Mouse (Mus musculus) heart, postnatal 14 days (tissue): ENCODE measurements at regions not wholly inside any gene's neighbourhood (a gene's known extent, or its start where the extent isn't known, plus 50 kb on each side); places are given as distances from the start of the nearest gene placed in this dataset.
A peak's percentile ranks its signal among the peaks of the same experiment; 100 is the strongest.

Source experiments
- DNase-seq, 2 experiments: peaks; one replicate each; pipeline ENCODE4 v3.0.0; 2021 to 2022
- intact Hi-C: fragments of 180-260 bp; cut with DNase I; formaldehyde crosslinking; loops from one replicate; pipeline ENCODE4 v1.15.1; 2025

GRCm38 (mm10) chr4:56621356-56621755 is 118.5 kb upstream of the Gm26657 start:
- intact Hi-C loops = no loop called here
- no peak for DNase-seq

DNA sequence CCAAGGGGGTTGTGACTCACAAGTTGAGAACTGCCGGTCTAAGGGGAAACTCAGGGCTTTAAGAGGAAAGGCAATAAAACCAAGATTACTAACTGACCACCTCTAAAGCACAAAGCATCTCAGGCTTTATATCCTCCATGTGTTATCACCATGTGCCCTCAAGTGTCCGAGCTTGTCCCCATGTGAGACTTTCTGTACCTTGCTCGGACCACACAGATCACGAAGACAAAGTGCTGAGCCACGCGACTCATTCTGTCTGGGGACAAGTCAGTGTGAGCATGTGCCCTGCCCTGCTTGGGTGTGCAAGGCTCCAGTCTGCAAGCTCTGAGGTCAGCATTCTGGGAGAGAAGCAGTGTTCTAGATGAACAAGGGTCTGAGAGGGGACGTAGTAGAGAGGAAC is 119.2 kb upstream of the Gm26657 start:
- no peak for DNase-seq
- intact Hi-C loops = no loop called here

DNA sequence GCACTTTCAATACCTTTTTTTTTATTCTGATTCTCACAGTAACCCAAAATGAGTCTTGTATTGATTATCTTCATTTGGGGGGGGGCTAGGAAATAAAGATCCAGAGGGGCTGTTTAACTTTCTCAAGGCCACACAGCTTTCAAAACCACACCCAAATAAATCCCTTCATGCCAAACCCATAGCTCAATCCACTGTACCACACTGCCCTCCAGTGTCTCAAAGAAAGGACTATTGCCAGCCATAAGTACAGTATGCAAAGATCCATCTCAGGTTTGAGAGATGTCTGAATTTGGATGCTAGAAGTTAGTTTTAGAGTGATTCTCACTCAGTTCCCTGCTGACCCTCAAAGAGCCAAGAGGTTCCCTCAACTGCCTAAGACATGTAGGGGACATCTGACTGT is 120.1 kb upstream of the Gm26657 start:
- intact Hi-C loops = no loop called here
- no peak for DNase-seq

DNA sequence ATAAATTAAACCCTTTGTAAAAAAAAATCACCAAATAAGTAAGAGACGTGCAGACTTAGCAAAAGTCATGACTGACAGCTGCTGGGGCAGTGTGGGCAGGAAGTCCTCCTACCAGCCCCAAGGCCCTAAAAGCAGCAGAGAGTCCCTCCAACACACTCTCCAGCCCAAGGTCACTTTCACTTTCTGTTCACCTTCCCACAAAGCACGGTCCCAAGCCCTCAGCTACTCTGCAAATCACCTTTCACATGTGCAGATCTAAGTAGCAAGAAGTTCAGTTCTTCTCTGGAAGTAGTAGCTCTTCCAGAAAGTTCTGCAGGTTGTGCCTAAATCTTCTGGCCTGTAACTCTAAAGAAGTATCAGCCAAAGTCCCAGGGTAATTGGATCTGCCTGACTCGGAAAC is 120.8 kb upstream of the Gm26657 start:
- DNase-seq = no peak
- intact Hi-C loops = no loop called here

DNA sequence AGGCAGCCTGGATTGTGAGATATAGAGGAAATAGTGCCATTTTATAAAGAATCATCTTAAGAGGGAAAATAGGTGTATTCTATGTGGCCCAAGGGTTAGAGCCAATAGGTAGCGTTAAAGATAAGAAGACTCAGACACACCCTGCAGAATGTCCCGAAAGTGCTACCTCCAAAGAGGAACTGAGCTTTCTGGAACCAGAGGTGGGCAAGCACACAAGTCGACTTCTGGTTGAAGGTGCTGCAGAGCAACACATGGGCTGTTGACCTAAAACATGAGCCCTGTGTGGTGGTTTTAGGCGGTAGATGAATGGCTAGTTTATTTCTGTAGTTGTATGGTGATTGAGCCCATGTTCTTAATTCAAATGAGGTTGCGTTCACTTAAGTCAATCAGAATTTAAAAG is 121.4 kb upstream of the Gm26657 start:
- intact Hi-C loops = no loop called here
- no peak for DNase-seq

GRCm38 (mm10) chr4:56617661-56618360 is 122.1 kb upstream of the Gm26657 start:
- intact Hi-C loops = no loop called here
- DNase-seq = no peak

DNA sequence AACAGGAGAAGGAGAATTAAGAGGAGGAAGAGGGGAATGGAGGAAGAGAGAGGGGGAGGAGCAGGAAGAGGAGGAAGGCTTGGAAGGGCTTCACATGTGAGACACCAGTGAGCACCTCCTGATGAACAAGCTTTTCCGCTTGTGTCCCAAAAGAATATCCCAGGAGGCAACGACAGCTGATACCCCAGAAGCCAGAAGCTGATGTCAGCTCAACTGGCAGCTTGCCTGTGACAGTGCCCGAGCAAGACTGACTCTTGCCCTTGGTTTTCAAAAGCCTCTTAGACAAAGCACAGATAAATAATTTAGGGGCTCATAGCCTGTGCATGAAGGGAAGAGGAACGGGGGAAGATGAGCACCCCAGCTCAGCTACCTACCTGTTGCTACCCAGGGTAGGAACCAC is 127.5 kb upstream of the Gm26657 start:
- peak; percentile 16 to 26 for DNase-seq
- intact Hi-C loops = no loop called here

DNA sequence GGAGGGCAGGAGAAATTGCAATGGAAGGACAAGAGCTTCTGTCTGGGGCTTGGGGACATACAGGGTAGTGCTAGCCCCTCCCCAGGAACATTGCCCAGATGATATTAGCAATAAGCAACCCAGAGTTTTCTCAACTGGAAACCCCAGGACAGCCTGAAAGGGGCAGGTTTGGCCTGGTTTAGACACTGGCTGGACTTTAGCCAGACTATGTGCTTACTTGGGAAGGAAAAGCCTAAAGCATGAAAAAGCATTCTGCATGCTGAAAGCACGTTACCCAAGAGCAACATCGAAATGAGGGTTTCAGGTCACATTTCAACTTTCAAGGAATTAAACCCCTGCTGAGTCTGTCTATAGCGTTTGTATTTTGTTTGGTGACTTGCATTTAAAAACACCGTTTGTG is 128.1 kb upstream of the Gm26657 start:
- DNase-seq = no peak
- intact Hi-C loops = no loop called here

DNA sequence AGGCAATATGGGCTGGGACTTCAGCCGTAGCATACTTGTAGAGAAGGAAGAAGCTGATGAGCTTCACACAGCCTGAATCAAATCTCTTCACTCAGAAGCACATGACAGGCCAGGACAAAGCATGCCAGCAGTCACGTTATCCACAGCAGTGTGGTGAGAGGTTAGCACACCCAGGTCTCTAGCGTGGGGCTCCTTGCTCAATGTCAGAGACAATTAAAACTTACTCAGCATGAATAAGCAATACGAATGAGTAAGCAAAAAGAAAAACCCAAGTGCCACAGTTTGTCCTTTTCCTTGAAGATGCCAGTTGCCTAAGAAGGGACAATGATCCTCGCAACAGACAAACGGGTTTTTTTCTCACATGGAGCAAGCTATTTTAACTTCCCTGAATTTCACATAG is 129.6 kb upstream of the Gm26657 start:
- intact Hi-C loops = no loop called here
- DNase-seq = no peak

DNA sequence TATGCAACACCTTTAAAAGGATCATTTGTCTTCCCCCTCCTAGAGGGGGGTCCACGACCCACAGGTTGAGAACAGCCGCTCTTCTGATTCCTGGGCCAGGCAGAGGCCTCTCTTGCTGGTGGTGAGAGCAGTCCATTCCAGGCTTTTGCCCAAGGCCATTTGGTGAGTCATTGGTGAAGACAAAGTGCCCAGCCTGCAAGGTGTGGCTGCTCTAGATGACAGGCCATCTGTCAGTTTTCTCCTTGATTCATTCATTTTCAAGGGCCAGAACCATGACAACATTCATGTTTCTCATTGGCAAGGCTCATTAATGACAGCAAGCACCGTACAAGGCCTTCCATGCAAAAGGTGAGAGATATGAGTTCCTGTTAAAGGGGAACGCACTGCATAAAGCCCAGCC is 131.2 kb upstream of the Gm26657 start:
- DNase-seq = no peak
- intact Hi-C loops = no loop called here

DNA sequence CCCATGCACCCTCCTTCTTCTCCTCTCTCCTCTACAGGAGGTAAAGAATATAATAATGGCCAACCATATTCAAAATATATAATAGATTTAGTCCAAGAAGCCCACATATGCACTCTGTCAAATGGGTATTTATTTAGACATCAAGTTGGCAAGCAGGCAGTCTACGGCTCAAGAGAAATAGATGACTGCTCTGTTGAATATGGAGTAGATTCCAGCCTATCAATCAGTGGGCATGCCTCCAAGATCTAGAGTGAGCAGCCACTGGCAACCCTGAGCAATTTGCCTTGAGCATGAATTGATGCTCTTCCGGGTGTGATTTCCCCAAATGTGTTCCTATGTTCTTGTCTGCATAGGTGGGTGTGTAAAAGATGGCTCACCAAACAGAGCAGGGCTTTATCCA is 141.5 kb upstream of the Gm26657 start:
- DNase-seq = no peak
- intact Hi-C loops = no loop called here

GRCm38 (mm10) chr4:56597931-56598330 is 141.9 kb upstream of the Gm26657 start:
- DNase-seq = no peak
- intact Hi-C loops = no loop called here

DNA sequence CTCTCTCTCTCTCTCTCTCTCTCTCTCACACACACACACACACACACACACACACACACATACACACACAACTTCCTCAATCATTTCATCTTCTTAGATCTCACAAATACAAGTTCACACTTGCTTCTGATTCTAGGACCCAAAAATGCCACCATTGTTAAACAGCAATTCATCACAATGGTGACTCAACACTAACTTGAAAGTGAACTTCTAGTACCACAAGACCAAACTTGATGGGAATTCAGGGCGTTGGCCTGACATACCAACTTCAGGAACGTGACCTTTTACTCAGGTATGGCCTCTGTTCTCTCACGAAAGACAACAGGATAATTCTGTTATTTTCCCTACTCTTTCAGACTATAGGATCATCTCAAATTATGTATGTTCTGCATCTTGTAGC is 157.5 kb upstream of the Gm26657 start:
- intact Hi-C loops = no loop called here

GRCm38 (mm10) chr4:56576837-56577548 is 162.9 kb upstream of the Gm26657 start:
- DNase-seq = no peak

More for the DNA sequence above, 157.5 kb upstream of the Gm26657 start:
- no peak for DNase-seq

GRCm38 (mm10) chr4:56552126-56552525 is 187.7 kb upstream of the Gm26657 start:
- DNase-seq = no peak
- intact Hi-C loops = no loop called here

More at GRCm38 (mm10) chr4:56576837-56577548, 162.9 kb upstream of the Gm26657 start:
- intact Hi-C loops = no loop called here

- intact Hi-C loops = no loop called here
- DNase-seq = no peak
Measured at GRCm38 (mm10) chr4:56533344-56533985, 206.4 kb upstream of the Gm26657 start.

GRCm38 (mm10) chr4:56532921-56533320 is 206.9 kb upstream of the Gm26657 start:
- DNase-seq = no peak
- intact Hi-C loops = no loop called here

GRCm38 (mm10) chr4:56528571-56528970 is 211.3 kb upstream of the Gm26657 start:
- no peak for DNase-seq
- intact Hi-C loops = no loop called here

DNA sequence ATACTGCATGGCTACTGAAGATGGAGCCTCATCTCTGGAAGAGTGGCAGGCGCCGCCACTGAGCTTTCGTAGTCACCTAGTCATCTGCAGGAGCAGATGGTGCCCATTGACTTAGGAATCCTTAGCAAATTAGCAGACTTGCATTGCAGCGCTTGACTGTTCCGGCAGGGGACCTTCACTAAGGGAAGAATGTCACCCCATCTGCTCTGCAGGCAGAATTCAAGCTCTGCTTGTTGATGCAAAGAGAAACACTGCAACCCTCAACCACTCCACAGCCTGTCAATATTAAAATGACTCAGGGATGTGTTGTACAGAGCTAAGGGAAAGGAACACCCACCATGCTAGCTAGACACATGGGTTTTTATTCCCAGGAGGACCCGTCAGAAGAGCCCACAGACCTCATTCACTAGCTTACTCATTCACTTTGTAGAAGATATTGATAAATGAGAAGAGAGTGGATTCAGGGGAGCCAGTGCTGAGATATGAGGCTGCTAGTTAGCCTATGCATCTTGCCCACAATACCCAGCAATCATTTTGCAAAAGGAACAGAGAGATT is 215.4 kb upstream of the Gm26657 start:
- intact Hi-C loops = no loop called here
- DNase-seq = no peak

DNA sequence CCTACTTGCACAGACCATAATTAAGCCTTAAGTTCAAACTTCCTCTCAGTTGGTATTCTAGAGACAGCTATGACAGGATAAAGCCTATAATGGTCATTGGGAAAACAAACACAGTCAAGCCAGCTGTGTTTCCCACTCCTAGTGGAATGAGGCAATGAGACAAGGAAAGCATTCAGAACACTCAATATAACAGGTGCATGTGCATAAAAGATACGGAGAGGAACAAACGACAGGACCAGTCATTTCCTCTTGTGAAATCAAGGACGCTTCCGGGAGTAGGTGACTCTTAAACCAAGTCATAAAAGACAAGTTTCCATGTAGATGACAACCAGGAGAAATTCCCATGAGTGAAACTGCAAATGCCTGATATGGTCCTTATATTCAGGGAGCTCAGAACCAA is 232.1 kb upstream of the Gm26657 start:
- intact Hi-C loops = no loop called here
- no peak for DNase-seq

- no peak for DNase-seq
- intact Hi-C loops = no loop called here
Measured at GRCm38 (mm10) chr4:56506786-56507185, 233.1 kb upstream of the Gm26657 start.

DNA sequence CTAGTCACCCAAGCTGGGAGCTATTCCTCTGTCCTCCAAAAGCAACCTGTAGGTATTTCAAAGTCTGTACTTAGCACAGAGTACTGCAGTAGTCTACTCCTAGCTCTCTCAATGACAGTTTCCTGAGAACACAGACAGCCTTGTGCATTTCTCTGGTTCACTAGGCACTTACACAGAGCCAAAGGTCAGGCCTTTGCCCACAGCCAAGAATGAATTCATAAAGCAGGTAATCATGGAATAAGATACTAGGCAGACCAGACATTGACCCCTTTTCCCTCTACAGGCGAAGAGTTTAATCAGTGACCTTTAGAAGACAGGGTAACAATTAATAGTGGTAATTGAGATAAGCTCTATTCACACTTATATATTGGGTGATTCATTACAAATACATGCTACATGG is 233.8 kb upstream of the Gm26657 start:
- intact Hi-C loops = no loop called here
- DNase-seq = no peak
